Mouse (Mus musculus): ENCODE results near the gene Zfy2.

Zfy2 gene

DNA sequence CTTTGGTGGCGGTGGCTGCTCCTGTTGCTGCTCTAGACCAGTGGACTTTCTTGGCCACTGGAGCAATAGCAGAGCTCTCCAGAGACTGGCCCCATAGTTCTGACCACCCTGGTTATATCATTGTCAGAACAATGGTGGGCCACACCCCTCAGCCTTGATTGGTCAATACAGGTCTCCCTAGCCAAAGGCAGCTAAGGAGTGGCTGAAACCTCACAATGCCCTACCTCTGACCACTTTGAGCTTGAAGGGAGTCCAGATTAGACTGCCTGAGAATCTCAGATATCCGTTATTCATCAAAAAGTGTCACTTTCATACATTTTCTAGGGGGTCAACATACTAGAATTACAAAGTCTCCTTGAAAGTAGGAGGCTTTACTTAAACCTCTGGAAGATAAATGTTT is at the start of gene Zfy2:
Gene Zfy2, minus strand, starts transcription at position 101 of the 400 bp plus-strand sequence.
- DNase-seq = no peak
